ENCODE assay signal across 16 mouse cellular contexts in the genomic region with DNA sequence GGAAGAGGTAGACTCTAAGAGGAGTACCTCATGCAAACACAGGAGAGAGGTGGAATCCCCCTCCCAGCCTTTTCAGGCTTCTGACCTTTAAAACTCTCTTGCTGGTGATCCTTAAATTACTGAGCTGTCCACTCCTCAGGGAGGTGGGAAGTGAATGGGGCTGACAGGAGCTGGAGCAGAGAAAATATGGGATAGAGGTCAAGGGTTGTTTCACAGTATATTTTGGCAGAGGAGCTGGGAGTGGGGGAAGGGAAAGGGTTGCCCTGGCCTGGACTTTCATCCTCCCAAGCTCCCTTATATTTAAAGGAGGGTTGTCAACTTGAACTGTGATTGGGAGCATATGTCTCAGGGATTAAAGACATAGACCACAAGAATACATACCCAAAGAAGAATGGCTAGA.
DNase-seq lines count a peak whose midpoint lies in the region; ATAC-seq and TF ChIP-seq lines count a peak whose summit lies in the region.
"Had no signal": no experiment of that assay in that cellular context is flagged by ENCODE, and none has a peak within 500 bp of the region (broad histone marks: within the 10 kb centered on the region; RNA-seq: fewer than 3 reads in every experiment).

No protein-coding gene starts in this region.

- no peak for DNase-seq in heart, postnatal 25 days (ENCODE audit: low spot score)
- DNase-seq in liver, postnatal 0 days: peak; percentile 46
- no peak for DNase-seq in liver, embryonic 11.5 days (ENCODE audit: low spot score)
- peak; percentile 78 for DNase-seq in embryo, embryonic 10.5 days (ENCODE audit: low spot score)
- DNase-seq in mesoderm, embryonic 11.5 days (ENCODE audit: low read depth, low spot score): peak; percentile 77
- no peak for DNase-seq in spleen, postnatal 36 days (ENCODE audit: low spot score in 2 of 2)
- DNase-seq in left cerebral cortex, adult 11 months (ENCODE audit: low spot score): no peak
- DNase-seq: adrenal gland, postnatal 36 days; cerebellum, adult 18-20 months; gastrocnemius, postnatal 14 days; kidney, adult 8-10 months; lung, adult 18-20 months had no signal

- H3K27me3 ChIP-seq in heart, embryonic 15.5 days: no peaks in the 10 kb centered on the region
- no peaks in the 10 kb centered on the region for H3K27me3 ChIP-seq in liver, postnatal 0 days (ENCODE audit: insufficient read depth, low read length)
- H3K27me3 ChIP-seq in liver, embryonic 11.5 days (replicated peaks; ENCODE audit: control insufficient read depth, insufficient read depth, low read length): no peaks in the 10 kb centered on the region
- H3K27me3 ChIP-seq: stomach, embryonic 15.5 days had no signal

- no peaks in the 10 kb centered on the region for H3K36me3 ChIP-seq in heart, embryonic 15.5 days
- H3K36me3 ChIP-seq in liver, postnatal 0 days (replicated peaks; ENCODE audit: insufficient read depth, low read length): no peaks in the 10 kb centered on the region
- H3K36me3 ChIP-seq in liver, embryonic 11.5 days (ENCODE audit: control insufficient read depth, insufficient read depth, low read length): no peaks in the 10 kb centered on the region
- H3K36me3 ChIP-seq: stomach, embryonic 15.5 days had no signal

- H3K9ac ChIP-seq in heart, embryonic 15.5 days: no peak overlapping the region
- H3K9ac ChIP-seq in liver, postnatal 0 days (replicated peaks): no peak overlapping the region
- H3K9ac ChIP-seq in liver, embryonic 11.5 days (ENCODE audit: low read depth, low read length): no peak overlapping the region
- H3K9ac ChIP-seq: hindbrain, embryonic 14.5 days; stomach, embryonic 15.5 days had no signal

- intact Hi-C loops in heart, postnatal 25 days (cut with DNase I): loop anchor here (2.0 kb wide), 1 partner anchor 16 kb away; no protein-coding TSS in a partner anchor

- no peaks in the 10 kb centered on the region for H3K9me3 ChIP-seq in heart, embryonic 15.5 days (replicated peaks)
- H3K9me3 ChIP-seq in liver, postnatal 0 days (ENCODE audit: low read length): no peaks in the 10 kb centered on the region
- H3K9me3 ChIP-seq in liver, embryonic 11.5 days (ENCODE audit: control insufficient read depth, low read length): no peaks in the 10 kb centered on the region
- H3K9me3 ChIP-seq: stomach, embryonic 15.5 days had no signal

- ATAC-seq in heart, embryonic 15.5 days (replicated peaks; ENCODE audit: insufficient number of reproducible peaks, insufficient read depth, low FRiP score, low read depth): no peak
- ATAC-seq in liver, postnatal 0 days: peak; percentile 72
- no peak for ATAC-seq in liver, embryonic 11.5 days (replicated peaks; ENCODE audit: low FRiP score)
- ATAC-seq: forebrain, embryonic 16.5 days had no signal

- H3K27ac ChIP-seq in heart, embryonic 15.5 days: peak overlapping the region; percentile 58
- peak overlapping the region; percentile 84 for H3K27ac ChIP-seq in liver, postnatal 0 days (ENCODE audit: low read depth)
- H3K27ac ChIP-seq in liver, embryonic 11.5 days (ENCODE audit: low read depth, low read length): no peak overlapping the region
- H3K27ac ChIP-seq: hindbrain, embryonic 14.5 days; stomach, embryonic 15.5 days had no signal

- H3K4me2 ChIP-seq in heart, embryonic 15.5 days: no peak overlapping the region
- peak overlapping the region; percentile 38; the same call in 1 of the 2 replicates for H3K4me2 ChIP-seq in liver, postnatal 0 days (ENCODE audit: low read depth, low read length)
- no peak overlapping the region for H3K4me2 ChIP-seq in liver, embryonic 11.5 days
- H3K4me2 ChIP-seq: hindbrain, embryonic 14.5 days; stomach, embryonic 15.5 days had no signal

- no peak for TF ChIP-seq EP300 in liver, postnatal 0 days (IDR thresholded peaks at IDR 0.05; ENCODE audit: low read depth)

- H3K4me3 ChIP-seq in heart, embryonic 15.5 days: no peak overlapping the region
- H3K4me3 ChIP-seq in liver, postnatal 0 days (ENCODE audit: low read depth, low read length): no peak overlapping the region
- H3K4me3 ChIP-seq in liver, embryonic 11.5 days (ENCODE audit: low read depth, low read length): no peak overlapping the region
- H3K4me3 ChIP-seq: stomach, embryonic 15.5 days had no signal

- H3K4me1 ChIP-seq in heart, embryonic 15.5 days (replicated peaks): peaks cover 64% of the 10 kb centered on the region
- H3K4me1 ChIP-seq in liver, postnatal 0 days (ENCODE audit: insufficient read depth): peaks cover 40% of the 10 kb centered on the region
- peaks cover 33% of the 10 kb centered on the region for H3K4me1 ChIP-seq in liver, embryonic 11.5 days (replicated peaks; ENCODE audit: control insufficient read depth, insufficient read depth, low read length)
- H3K4me1 ChIP-seq: stomach, embryonic 15.5 days had no signal

- TF ChIP-seq CTCF in liver, postnatal 0 days (IDR thresholded peaks at IDR 0.05; ENCODE audit: low read depth): no peak

Comparison
In these comparisons a context has a peak if more than half of its experiments do, and no peak if none do; other contexts are left out.
1. DNase-seq: peak in liver, postnatal 0 days (single experiment), embryo, embryonic 10.5 days (single experiment) and mesoderm, embryonic 11.5 days (single experiment); none in heart, postnatal 25 days (single experiment), liver, embryonic 11.5 days (single experiment), spleen, postnatal 36 days (0 of 2) and left cerebral cortex, adult 11 months (single experiment).